Mouse (Mus musculus): ENCODE results near the gene Acbd5. TPM values are rescaled to one million over a fixed set of nuclear protein-coding genes. Genes with fewer than 3 reads are reported as not detected.

Acbd5 gene
- total and polyA plus RNA-seq, 3 experiments: 6.3 to 6.5 TPM; not detected in 1

DNA sequence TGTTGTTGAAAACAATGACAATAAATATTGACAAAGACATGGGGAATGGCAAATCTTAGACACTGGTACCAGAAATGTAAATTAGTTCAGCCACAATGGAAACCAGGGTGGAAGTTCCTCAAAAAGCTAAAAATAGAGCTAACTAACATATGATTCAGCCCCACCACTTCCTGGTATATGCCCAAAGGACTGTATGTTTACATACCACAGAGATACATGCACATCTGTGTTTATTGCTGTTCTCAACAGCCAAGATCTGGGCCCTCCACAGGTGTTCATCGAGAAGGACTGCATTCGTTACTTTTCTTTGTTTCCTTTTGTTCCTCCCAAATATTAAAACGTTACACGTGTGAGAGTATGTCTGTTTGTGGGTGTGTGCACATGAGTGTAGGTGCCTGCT, 26.5 kb upstream of the Acbd5 start:
- Histone ChIP-seq H3K9me3 (replicated peaks; ENCODE audit: insufficient read depth, low read length) (no peaks in the 10 kb centered on the region), H3K27me3 (ENCODE audit: control insufficient read depth in 1 of 2, insufficient read depth in 2 of 2, low read length in 2 of 2) (no peaks in the 10 kb centered on the region), H3K4me3 (ENCODE audit: control insufficient read depth in 1 of 2, insufficient read depth in 1 of 2, low read depth in 2 of 2, low read length in 2 of 2) (no peak overlapping the region), H3K27ac (ENCODE audit: control insufficient read depth, low read depth, low read length) (no peak overlapping the region), H3K9ac (ENCODE audit: control insufficient read depth, low read depth, low read length, poor library complexity, severe bottlenecking) (no peak overlapping the region), H3K79me2 (ENCODE audit: control insufficient read depth, insufficient read depth, low read length, poor library complexity) (peaks cover 27% of the 10 kb centered on the region), H3K36me3 (ENCODE audit: control insufficient read depth in 1 of 2, insufficient read depth in 2 of 2, low read length in 2 of 2) (peaks cover 0 to 10% of the 10 kb centered on the region in 2 experiments; a peak in 2 of 4 replicates), H3K4me1 (ENCODE audit: control insufficient read depth in 1 of 2, insufficient read depth in 2 of 2, low read length in 2 of 2) (peaks cover 8 to 10% of the 10 kb centered on the region in 2 experiments)
- no peak for TF ChIP-seq MAX (IDR thresholded peaks at IDR 0.05; ENCODE audit: low read length)
- TF ChIP-seq CTCF (IDR thresholded peaks at IDR 0.05 in 2 of 3, conservative IDR thresholded peaks at IDR 0.05 in 1 of 3; ENCODE audit: control insufficient read depth in 1 of 3, insufficient read depth in 1 of 3, low read depth in 2 of 3, low read length in 3 of 3, poor library complexity in 1 of 3, severe bottlenecking in 1 of 3): no peak
- TF ChIP-seq ZKSCAN1 (IDR thresholded peaks at IDR 0.05; ENCODE audit: low read depth, low read length): no peak
- no peak for TF ChIP-seq RAD21 (IDR thresholded peaks at IDR 0.05; ENCODE audit: low read depth, low read length)
- no peak for TF ChIP-seq TCF12 (IDR thresholded peaks at IDR 0.05; ENCODE audit: low read depth, low read length)
- TF ChIP-seq ELF1 (IDR thresholded peaks at IDR 0.05; ENCODE audit: low read depth, low read length): peak; percentile 72
- peak; percentile 85 for TF ChIP-seq ETS1 (IDR thresholded peaks at IDR 0.05; ENCODE audit: low read depth, low read length)
- TF ChIP-seq UBTF (IDR thresholded peaks at IDR 0.05; ENCODE audit: borderline replicate concordance, insufficient read depth, low read depth, low read length): no peak
- no peak for TF ChIP-seq GATA1 (IDR thresholded peaks at IDR 0.05; ENCODE audit: low read depth, low read length)
- peak; percentile 89 for TF ChIP-seq MEF2A (IDR thresholded peaks at IDR 0.05; ENCODE audit: extremely low read depth, insufficient replicate concordance, low read depth, low read length, poor library complexity, severe bottlenecking)
- peak; percentile 53; the same call in 1 of the 2 replicates for TF ChIP-seq SIN3A (IDR thresholded peaks at IDR 0.05; ENCODE audit: low read length)
- TF ChIP-seq POLR2AphosphoS5 (IDR thresholded peaks at IDR 0.05; ENCODE audit: borderline replicate concordance, low read depth, low read length): no peak
- DNase-seq (ENCODE audit: low read depth, low spot score): peak; percentile 68

GRCm38 (mm10) chr2:23042189-23042588, 25.8 kb upstream of the Acbd5 start:
- H3K9ac ChIP-seq (ENCODE audit: control insufficient read depth, low read depth, low read length, poor library complexity, severe bottlenecking): no peak overlapping the region
- DNase-seq (ENCODE audit: low read depth, low spot score): no peak
- H3K79me2 ChIP-seq (ENCODE audit: control insufficient read depth, insufficient read depth, low read length, poor library complexity): peaks cover 20% of the 10 kb centered on the region
- no peaks in the 10 kb centered on the region for H3K27me3 ChIP-seq (ENCODE audit: control insufficient read depth in 1 of 2, insufficient read depth in 2 of 2, low read length in 2 of 2)
- no peaks in the 10 kb centered on the region for H3K9me3 ChIP-seq (replicated peaks; ENCODE audit: insufficient read depth, low read length)
- H3K4me1 ChIP-seq (ENCODE audit: control insufficient read depth in 1 of 2, insufficient read depth in 2 of 2, low read length in 2 of 2): peaks cover 8 to 10% of the 10 kb centered on the region in 2 experiments; a peak in 3 of 4 replicates
- peaks cover 0 to 6% of the 10 kb centered on the region in 2 experiments; a peak in 2 of 4 replicates for H3K36me3 ChIP-seq (ENCODE audit: control insufficient read depth in 1 of 2, insufficient read depth in 2 of 2, low read length in 2 of 2)
- no peak overlapping the region for H3K27ac ChIP-seq (ENCODE audit: control insufficient read depth, low read depth, low read length)
- TF ChIP-seq E2F4 (IDR thresholded peaks at IDR 0.05; ENCODE audit: borderline replicate concordance, low read depth, low read length) (no peak), ZC3H11A (IDR thresholded peaks at IDR 0.05; ENCODE audit: low read depth, low read length) (no peak), MXI1 (IDR thresholded peaks at IDR 0.05; ENCODE audit: low read depth, low read length) (no peak), RCOR1 (IDR thresholded peaks at IDR 0.05; ENCODE audit: low read depth, low read length) (no peak), SIN3A (IDR thresholded peaks at IDR 0.05; ENCODE audit: low read length) (no peak), ZKSCAN1 (IDR thresholded peaks at IDR 0.05; ENCODE audit: low read depth, low read length) (no peak), MYB (IDR thresholded peaks at IDR 0.05; ENCODE audit: low read depth, low read length) (no peak), UBTF (IDR thresholded peaks at IDR 0.05; ENCODE audit: borderline replicate concordance, insufficient read depth, low read depth, low read length) (no peak), MYC (IDR thresholded peaks at IDR 0.05; ENCODE audit: low read depth, low read length) (no peak), POLR2AphosphoS5 (IDR thresholded peaks at IDR 0.05; ENCODE audit: borderline replicate concordance, low read depth, low read length) (no peak)
- H3K4me3 ChIP-seq (ENCODE audit: control insufficient read depth in 1 of 2, insufficient read depth in 1 of 2, low read depth in 2 of 2, low read length in 2 of 2): no peak overlapping the region

Data from MEL (cell line).